Mouse (Mus musculus): ENCODE data around the gene Olfr935. TPM values are rescaled to one million over a fixed set of nuclear protein-coding genes. Genes with fewer than 3 reads are reported as not detected.

The Olfr935 gene
- polyA plus RNA-seq (2012; fragmentation: generic; extraction: Trizol) = not detected

- Histone ChIP-seq H3K4me3 (no peak within 1 kb of the TSS), H3K27me3 (ENCODE audit: control insufficient read depth, insufficient read depth, insufficient read length) (no peaks in the 10 kb centered on the region), H3K79me2 (ENCODE audit: control insufficient read depth, insufficient read depth) (no peaks in the 10 kb centered on the region), H3K36me3 (ENCODE audit: control insufficient read depth, insufficient read depth) (no peaks in the 10 kb centered on the region), H3ac (ENCODE audit: control insufficient read depth, insufficient read length) (no peak within 1 kb of the TSS), H3K4me2 (ENCODE audit: low read depth) (no peak within 1 kb of the TSS)
- TF ChIP-seq MYOD1 (IDR thresholded peaks at IDR 0.05; ENCODE audit: control insufficient read depth in 1 of 3, insufficient read length in 2 of 3, low read depth in 2 of 3) (no peak), USF1 (IDR thresholded peaks at IDR 0.05; ENCODE audit: low read depth) (no peak), E2F4 (IDR thresholded peaks at IDR 0.05; ENCODE audit: insufficient read depth) (no peak), MYOG (IDR thresholded peaks at IDR 0.05; ENCODE audit: control insufficient read depth in 1 of 3, insufficient read depth in 1 of 3, insufficient read length in 2 of 3, low read depth in 2 of 3) (no peak), TCF3 (IDR thresholded peaks at IDR 0.05; ENCODE audit: insufficient read length, low read depth) (no peak), TCF12 (IDR thresholded peaks at IDR 0.05; ENCODE audit: insufficient read depth, poor library complexity, severe bottlenecking) (no peak), CEBPB (IDR thresholded peaks at IDR 0.05; ENCODE audit: insufficient read depth, poor library complexity, severe bottlenecking) (no peak), REST (IDR thresholded peaks at IDR 0.05; ENCODE audit: insufficient read depth, insufficient read length) (no peak)
These were observed at the start of gene Olfr935 for GRCm38 (mm10) chr9:38999583-38999982. Gene Olfr935, minus strand, starts transcription at chr9:38999683.

DNA sequence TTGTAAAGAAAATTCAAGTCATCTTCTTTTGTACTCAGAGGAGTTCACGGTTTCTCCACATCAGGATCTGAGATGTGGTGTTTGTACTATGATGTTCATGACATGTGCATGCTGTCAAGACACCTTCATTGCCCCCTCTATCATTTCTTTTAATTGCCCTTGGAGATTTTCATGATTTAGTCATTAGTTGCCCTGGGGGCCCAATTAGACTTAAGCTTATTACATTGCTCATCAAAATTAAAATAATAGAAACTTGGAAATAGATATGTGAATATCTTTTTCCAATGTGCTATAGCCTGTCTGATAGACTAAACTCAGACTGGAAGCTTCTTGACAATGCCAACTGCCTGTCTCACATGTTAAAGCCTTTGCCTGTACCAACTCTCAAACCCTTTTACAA is 23.8 kb upstream of the Olfr935 start, which contains the start of gene Olfr146:
TSS of gene Olfr146 (minus strand) at position 101 of the 400 bp plus-strand sequence.
- TF ChIP-seq POLR2A (IDR thresholded peaks at IDR 0.05; ENCODE audit: insufficient read length, low read depth) (no peak), TCF12 (IDR thresholded peaks at IDR 0.05; ENCODE audit: insufficient read depth, poor library complexity, severe bottlenecking) (no peak), MYOD1 (IDR thresholded peaks at IDR 0.05; ENCODE audit: control insufficient read depth in 1 of 3, insufficient read length in 2 of 3, low read depth in 2 of 3) (no peak), TCF3 (IDR thresholded peaks at IDR 0.05; ENCODE audit: insufficient read length, low read depth) (no peak), USF1 (IDR thresholded peaks at IDR 0.05; ENCODE audit: low read depth) (no peak), CEBPB (IDR thresholded peaks at IDR 0.05; ENCODE audit: insufficient read depth, poor library complexity, severe bottlenecking) (no peak), SRF (IDR thresholded peaks at IDR 0.05; ENCODE audit: control insufficient read depth, insufficient read length, low read depth) (no peak), POLR2AphosphoS2 (IDR thresholded peaks at IDR 0.05; ENCODE audit: insufficient read length, low read depth) (no peak), REST (IDR thresholded peaks at IDR 0.05; ENCODE audit: insufficient read depth, insufficient read length) (no peak), MAX (IDR thresholded peaks at IDR 0.05; ENCODE audit: low read depth) (no peak), E2F4 (IDR thresholded peaks at IDR 0.05; ENCODE audit: insufficient read depth) (no peak)
- H3ac ChIP-seq (ENCODE audit: control insufficient read depth, insufficient read length) = no peak within 1 kb of the TSS
- H3K4me2 ChIP-seq (ENCODE audit: low read depth) = no peak within 1 kb of the TSS
- H3K36me3 ChIP-seq (ENCODE audit: control insufficient read depth, insufficient read depth) = no peaks in the 10 kb centered on the region
- no peaks in the 10 kb centered on the region for H3K79me2 ChIP-seq (ENCODE audit: control insufficient read depth, insufficient read depth)
- H3K27me3 ChIP-seq (ENCODE audit: control insufficient read depth, insufficient read depth, insufficient read length) = no peaks in the 10 kb centered on the region
- H3K4me3 ChIP-seq = no peak within 1 kb of the TSS

DNA sequence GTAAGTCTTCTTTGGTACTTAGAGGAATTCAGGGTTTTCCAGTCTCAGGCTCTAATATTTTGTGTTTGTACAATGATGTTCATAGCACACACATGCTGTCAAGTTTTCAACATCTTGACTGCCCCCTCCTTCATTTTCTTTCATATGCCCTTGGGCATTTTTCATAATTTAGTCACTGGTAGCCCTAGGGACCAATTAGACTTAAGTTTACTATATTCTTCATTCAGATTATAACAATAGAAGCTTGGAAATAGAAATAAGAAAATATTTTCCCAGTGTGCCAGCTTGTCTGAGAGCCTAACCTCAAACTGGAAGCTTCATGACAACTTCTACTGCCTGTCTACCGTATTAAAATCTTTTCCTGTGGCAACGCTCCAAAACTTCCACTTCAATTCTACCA is 11.3 kb downstream of the Olfr935 start, which contains the start of gene Olfr934:
TSS of gene Olfr934 (minus strand) at position 101 of the 400 bp plus-strand sequence.
- Histone ChIP-seq H3K79me2 (ENCODE audit: control insufficient read depth, insufficient read depth) (no peaks in the 10 kb centered on the region), H3K4me2 (ENCODE audit: low read depth) (no peak within 1 kb of the TSS), H3K36me3 (ENCODE audit: control insufficient read depth, insufficient read depth) (no peaks in the 10 kb centered on the region), H3ac (ENCODE audit: control insufficient read depth, insufficient read length) (no peak within 1 kb of the TSS), H3K4me3 (no peak within 1 kb of the TSS), H3K27me3 (ENCODE audit: control insufficient read depth, insufficient read depth, insufficient read length) (no peaks in the 10 kb centered on the region)
- TF ChIP-seq POLR2A (IDR thresholded peaks at IDR 0.05; ENCODE audit: insufficient read length, low read depth) (no peak), USF1 (IDR thresholded peaks at IDR 0.05; ENCODE audit: low read depth) (no peak), POLR2AphosphoS2 (IDR thresholded peaks at IDR 0.05; ENCODE audit: insufficient read length, low read depth) (no peak), MYOD1 (IDR thresholded peaks at IDR 0.05; ENCODE audit: control insufficient read depth in 1 of 3, insufficient read length in 2 of 3, low read depth in 2 of 3) (no peak), TCF12 (IDR thresholded peaks at IDR 0.05; ENCODE audit: insufficient read depth, poor library complexity, severe bottlenecking) (no peak), MYOG (IDR thresholded peaks at IDR 0.05; ENCODE audit: control insufficient read depth in 1 of 3, insufficient read depth in 1 of 3, insufficient read length in 2 of 3, low read depth in 2 of 3) (no peak), MAX (IDR thresholded peaks at IDR 0.05; ENCODE audit: low read depth) (no peak), SRF (IDR thresholded peaks at IDR 0.05; ENCODE audit: control insufficient read depth, insufficient read length, low read depth) (no peak), REST (IDR thresholded peaks at IDR 0.05; ENCODE audit: insufficient read depth, insufficient read length) (no peak), CEBPB (IDR thresholded peaks at IDR 0.05; ENCODE audit: insufficient read depth, poor library complexity, severe bottlenecking) (no peak), E2F4 (IDR thresholded peaks at IDR 0.05; ENCODE audit: insufficient read depth) (no peak), TCF3 (IDR thresholded peaks at IDR 0.05; ENCODE audit: insufficient read length, low read depth) (no peak)

DNA sequence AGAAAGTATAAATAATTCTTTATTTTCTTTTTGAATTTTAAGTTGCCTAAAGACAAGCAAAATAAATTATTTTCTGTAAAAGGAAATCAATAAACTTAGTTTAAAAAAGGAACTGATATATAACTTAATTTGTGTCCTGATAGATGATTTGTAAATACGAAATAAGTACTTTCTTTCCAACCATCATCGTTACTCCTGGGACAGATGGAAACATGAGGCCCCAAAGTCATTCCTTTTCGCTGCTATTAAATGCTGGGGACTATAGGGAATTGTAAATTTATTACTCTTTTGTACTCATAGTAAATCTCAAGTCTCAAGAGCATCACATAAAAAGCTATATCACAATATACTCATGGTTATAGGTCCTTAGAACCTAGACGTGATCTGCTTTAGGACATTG is 27.5 kb downstream of the Olfr935 start, which contains the start of gene Olfr933:
TSS of gene Olfr933 (plus strand) at position 301 of the 400 bp plus-strand sequence.
- no peak within 1 kb of the TSS for H3ac ChIP-seq (ENCODE audit: control insufficient read depth, insufficient read length)
- H3K4me3 ChIP-seq = no peak within 1 kb of the TSS
- H3K36me3 ChIP-seq (ENCODE audit: control insufficient read depth, insufficient read depth) = no peaks in the 10 kb centered on the region
- H3K79me2 ChIP-seq (ENCODE audit: control insufficient read depth, insufficient read depth) = no peaks in the 10 kb centered on the region
- TF ChIP-seq POLR2AphosphoS2 (IDR thresholded peaks at IDR 0.05; ENCODE audit: insufficient read length, low read depth) = no peak
- TF ChIP-seq TCF3 (IDR thresholded peaks at IDR 0.05; ENCODE audit: insufficient read length, low read depth) = no peak
- TF ChIP-seq SRF (IDR thresholded peaks at IDR 0.05; ENCODE audit: control insufficient read depth, insufficient read length, low read depth) = no peak
- no peak for TF ChIP-seq MYOG (IDR thresholded peaks at IDR 0.05; ENCODE audit: control insufficient read depth in 1 of 3, insufficient read depth in 1 of 3, insufficient read length in 2 of 3, low read depth in 2 of 3)
- no peak for TF ChIP-seq MAX (IDR thresholded peaks at IDR 0.05; ENCODE audit: low read depth)
- no peak for TF ChIP-seq USF1 (IDR thresholded peaks at IDR 0.05; ENCODE audit: low read depth)
- TF ChIP-seq CEBPB (IDR thresholded peaks at IDR 0.05; ENCODE audit: insufficient read depth, poor library complexity, severe bottlenecking) = no peak
- TF ChIP-seq REST (IDR thresholded peaks at IDR 0.05; ENCODE audit: insufficient read depth, insufficient read length) = no peak
- TF ChIP-seq TCF12 (IDR thresholded peaks at IDR 0.05; ENCODE audit: insufficient read depth, poor library complexity, severe bottlenecking) = no peak
- H3K27me3 ChIP-seq (ENCODE audit: control insufficient read depth, insufficient read depth, insufficient read length) = no peaks in the 10 kb centered on the region
- H3K4me2 ChIP-seq (ENCODE audit: low read depth) = no peak within 1 kb of the TSS

- TF ChIP-seq MYOD1 (IDR thresholded peaks at IDR 0.05; ENCODE audit: control insufficient read depth in 1 of 3, insufficient read length in 2 of 3, low read depth in 2 of 3) (no peak), TCF12 (IDR thresholded peaks at IDR 0.05; ENCODE audit: insufficient read depth, poor library complexity, severe bottlenecking) (no peak)
- peak overlapping the region; percentile 8 for H3K4me3 ChIP-seq
- H3K4me2 ChIP-seq (ENCODE audit: low read depth) = peak overlapping the region; percentile 73
- H3K27me3 ChIP-seq (ENCODE audit: control insufficient read depth, insufficient read depth, insufficient read length) = no peaks in the 10 kb centered on the region
- H3K79me2 ChIP-seq (ENCODE audit: control insufficient read depth, insufficient read depth) = no peaks in the 10 kb centered on the region
- no peaks in the 10 kb centered on the region for H3K36me3 ChIP-seq (ENCODE audit: control insufficient read depth, insufficient read depth)
- no peak overlapping the region for H3ac ChIP-seq (ENCODE audit: control insufficient read depth, insufficient read length)
These were observed 45.4 kb downstream of the Olfr935 start for GRCm38 (mm10) chr9:38954124-38954416.

All from myocyte (in vitro differentiated cells).